Mouse (Mus musculus): ENCODE results near the gene Nop2. TPM values are rescaled to one million over a fixed set of nuclear protein-coding genes. Genes with fewer than 3 reads are reported as not detected.

The Nop2 gene
- polyA plus RNA-seq, 1 experiment from 2014 or later: 52.5 TPM

DNA sequence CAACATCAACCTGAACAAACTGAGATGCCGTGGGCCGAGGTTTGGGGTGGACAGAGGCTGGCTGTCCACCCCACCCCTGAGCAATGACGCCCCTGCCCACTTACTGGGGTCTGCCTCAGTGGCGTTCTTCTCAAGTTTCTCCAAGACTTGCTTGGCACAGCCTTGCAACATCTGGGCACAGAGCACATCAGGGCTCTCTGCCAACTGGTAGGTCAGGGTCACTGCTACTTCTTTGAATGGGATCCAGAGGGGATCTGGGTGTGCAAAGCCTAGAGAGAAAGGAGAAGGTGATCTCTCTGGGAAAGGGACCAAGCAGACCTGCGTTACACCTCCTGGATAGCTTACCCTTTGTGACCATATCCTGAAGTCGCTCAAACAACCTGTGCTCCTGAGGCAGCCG, 41.5 kb downstream of the Nop2 start:
- H3K4me3 ChIP-seq (ENCODE audit: low read length): no peak overlapping the region
- H3K27me3 ChIP-seq (ENCODE audit: control insufficient read depth, insufficient read depth, low read depth, low read length): no peaks in the 10 kb centered on the region
- H3K36me3 ChIP-seq (ENCODE audit: control insufficient read depth, insufficient read depth, low read length): peaks cover 94% of the 10 kb centered on the region
- no peak overlapping the region for H3K4me2 ChIP-seq (ENCODE audit: low read depth, low read length)
- H3K9me3 ChIP-seq (ENCODE audit: control insufficient read depth, low read length): no peaks in the 10 kb centered on the region
- no peak overlapping the region for H3K27ac ChIP-seq (ENCODE audit: low read length)
- no peak overlapping the region for H3K9ac ChIP-seq (ENCODE audit: low read length)
- 83% methylated on average over 7 of the region's 7 CpGs for WGBS
- no peaks in the 10 kb centered on the region for H3K4me1 ChIP-seq (replicated peaks; ENCODE audit: control insufficient read depth, insufficient read depth, low read length)
- ATAC-seq (ENCODE audit: low read depth): no peak

DNA sequence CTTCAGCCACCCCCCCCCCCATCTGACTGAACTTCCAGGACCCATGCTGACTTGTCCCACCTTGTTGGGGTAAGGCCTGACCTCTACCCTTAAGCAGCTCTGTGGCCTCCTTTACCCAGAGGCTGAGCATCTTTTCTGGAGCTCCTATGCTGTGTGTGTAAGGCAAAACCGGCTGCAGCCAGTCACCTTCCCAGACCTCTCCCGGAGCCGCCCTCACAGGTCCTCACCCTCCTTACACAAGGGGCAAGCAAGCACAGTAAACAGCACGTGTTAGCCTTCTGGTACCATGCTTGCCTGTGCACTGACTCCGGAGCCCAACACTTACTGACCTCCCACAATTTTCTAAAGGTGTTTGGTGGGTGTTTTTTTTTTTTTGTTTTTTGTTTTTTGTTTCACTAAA, 43.8 kb downstream of the Nop2 start:
- H3K4me3 ChIP-seq (ENCODE audit: low read length): no peak overlapping the region
- H3K27me3 ChIP-seq (ENCODE audit: control insufficient read depth, insufficient read depth, low read depth, low read length): no peaks in the 10 kb centered on the region

DNA sequence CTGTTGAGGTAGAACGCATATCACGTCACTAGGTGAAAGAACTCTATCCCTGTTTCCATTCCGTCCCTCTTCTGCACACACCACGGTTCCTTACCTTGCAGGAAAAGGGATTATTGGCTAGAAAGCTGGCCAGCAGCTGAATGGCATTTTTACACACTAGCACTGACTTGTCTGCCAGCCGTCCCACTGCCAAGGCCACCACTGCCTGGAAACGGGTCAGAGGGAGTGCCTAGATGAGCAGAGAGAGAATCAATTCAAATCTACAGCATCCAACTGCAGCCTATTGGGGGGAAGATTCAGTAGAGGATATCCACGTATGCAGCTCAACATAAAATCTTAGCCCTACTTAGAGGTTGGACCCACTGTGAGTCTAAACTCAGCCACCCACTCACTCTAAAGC, 47.9 kb downstream of the Nop2 start:
- Histone ChIP-seq H3K36me3 (ENCODE audit: control insufficient read depth, insufficient read depth, low read length) (peaks cover 82% of the 10 kb centered on the region), H3K4me3 (ENCODE audit: low read length) (no peak overlapping the region), H3K4me2 (ENCODE audit: low read depth, low read length) (no peak overlapping the region), H3K4me1 (replicated peaks; ENCODE audit: control insufficient read depth, insufficient read depth, low read length) (no peaks in the 10 kb centered on the region), H3K27ac (ENCODE audit: low read length) (no peak overlapping the region), H3K27me3 (ENCODE audit: control insufficient read depth, insufficient read depth, low read depth, low read length) (no peaks in the 10 kb centered on the region), H3K9me3 (ENCODE audit: control insufficient read depth, low read length) (no peaks in the 10 kb centered on the region), H3K9ac (ENCODE audit: low read length) (no peak overlapping the region)
- 92% methylated on average over 7 of the region's 7 CpGs for WGBS
- no peak for ATAC-seq (ENCODE audit: low read depth)

More for the DNA sequence above, 43.8 kb downstream of the Nop2 start:
- Histone ChIP-seq H3K4me1 (replicated peaks; ENCODE audit: control insufficient read depth, insufficient read depth, low read length) (no peaks in the 10 kb centered on the region), H3K36me3 (ENCODE audit: control insufficient read depth, insufficient read depth, low read length) (peaks cover 90% of the 10 kb centered on the region), H3K9ac (ENCODE audit: low read length) (no peak overlapping the region), H3K4me2 (ENCODE audit: low read depth, low read length) (no peak overlapping the region), H3K27ac (ENCODE audit: low read length) (no peak overlapping the region), H3K9me3 (ENCODE audit: control insufficient read depth, low read length) (no peaks in the 10 kb centered on the region)
- ATAC-seq (ENCODE audit: low read depth): no peak
- 84% methylated on average over 5 of the region's 5 CpGs for WGBS

DNA sequence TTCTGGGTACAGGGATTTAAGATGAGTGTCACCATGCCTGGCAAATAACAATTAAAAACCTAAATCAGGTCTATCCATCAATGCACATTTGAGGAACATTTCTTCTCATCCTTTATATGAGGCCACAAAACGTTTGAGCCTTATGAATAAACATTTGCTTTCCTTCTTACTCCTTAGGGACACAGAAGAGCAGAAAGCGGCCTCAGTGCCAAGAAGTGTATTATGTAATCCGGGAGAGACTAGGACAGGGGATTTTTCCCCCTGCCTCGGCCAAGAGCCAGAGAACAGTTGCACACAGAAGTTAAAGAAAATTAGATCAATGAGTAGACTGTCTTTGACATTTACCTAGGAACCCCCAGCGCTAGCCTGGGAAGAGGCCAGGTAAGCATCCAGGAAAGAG, 50.4 kb downstream of the Nop2 start:
- H3K36me3 ChIP-seq (ENCODE audit: control insufficient read depth, insufficient read depth, low read length): peaks cover 84% of the 10 kb centered on the region
- no peak overlapping the region for H3K27ac ChIP-seq (ENCODE audit: low read length)
- no peak overlapping the region for H3K4me2 ChIP-seq (ENCODE audit: low read depth, low read length)
- ATAC-seq (ENCODE audit: low read depth): no peak
- WGBS: 76% methylated on average over 5 of the region's 5 CpGs
- H3K9ac ChIP-seq (ENCODE audit: low read length): no peak overlapping the region
- H3K27me3 ChIP-seq (ENCODE audit: control insufficient read depth, insufficient read depth, low read depth, low read length): no peaks in the 10 kb centered on the region
- no peaks in the 10 kb centered on the region for H3K4me1 ChIP-seq (replicated peaks; ENCODE audit: control insufficient read depth, insufficient read depth, low read length)
- no peak overlapping the region for H3K4me3 ChIP-seq (ENCODE audit: low read length)
- no peaks in the 10 kb centered on the region for H3K9me3 ChIP-seq (ENCODE audit: control insufficient read depth, low read length)

DNA sequence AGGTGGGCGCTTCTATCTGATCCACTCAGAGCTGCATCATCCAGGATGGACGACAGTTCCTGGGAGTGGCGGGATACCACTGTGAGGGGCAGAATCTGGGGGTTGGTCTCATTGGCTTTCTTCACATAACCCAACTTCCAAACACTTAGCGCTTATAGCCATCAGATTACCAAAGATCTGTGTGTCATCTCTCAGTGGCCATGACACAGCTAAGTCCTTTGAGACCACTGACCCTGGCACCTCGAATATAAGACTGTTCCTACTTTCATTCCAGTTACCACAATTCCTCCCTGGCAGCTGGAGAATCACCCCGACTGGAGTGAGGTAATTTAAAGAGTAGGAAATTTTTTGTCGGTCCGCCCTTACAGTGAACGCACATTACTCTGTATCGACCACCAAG, 54.5 kb downstream of the Nop2 start:
- H3K9ac ChIP-seq (ENCODE audit: low read length): no peak overlapping the region
- H3K27me3 ChIP-seq (ENCODE audit: control insufficient read depth, insufficient read depth, low read depth, low read length): no peaks in the 10 kb centered on the region
- 94% methylated on average over 10 of the region's 10 CpGs for WGBS
- H3K9me3 ChIP-seq (ENCODE audit: control insufficient read depth, low read length): no peaks in the 10 kb centered on the region
- H3K36me3 ChIP-seq (ENCODE audit: control insufficient read depth, insufficient read depth, low read length): peaks cover 57% of the 10 kb centered on the region
- no peak for ATAC-seq (ENCODE audit: low read depth)
- no peak overlapping the region for H3K27ac ChIP-seq (ENCODE audit: low read length)
- H3K4me3 ChIP-seq (ENCODE audit: low read length): no peak overlapping the region
- peaks cover 8% of the 10 kb centered on the region for H3K4me1 ChIP-seq (replicated peaks; ENCODE audit: control insufficient read depth, insufficient read depth, low read length)
- no peak overlapping the region for H3K4me2 ChIP-seq (ENCODE audit: low read depth, low read length)

DNA sequence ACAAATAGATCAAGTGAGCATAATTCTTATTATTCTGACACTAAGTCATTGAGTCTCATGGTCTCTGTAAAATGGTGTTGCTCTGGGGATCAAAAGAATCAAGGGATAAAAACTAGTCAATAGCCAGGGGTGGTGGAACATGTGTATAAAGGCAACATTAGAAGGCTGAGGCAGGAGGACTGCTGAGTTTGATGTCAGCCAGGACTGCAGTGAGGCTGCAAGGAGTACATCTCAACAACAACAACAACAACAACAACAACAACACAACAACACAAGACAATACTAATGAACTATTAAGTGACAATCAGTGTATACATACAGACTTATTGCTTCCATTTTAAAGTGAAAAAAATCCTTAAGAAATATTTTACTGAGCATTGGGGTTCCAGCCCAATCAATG, 59.1 kb downstream of the Nop2 start:
- H3K36me3 ChIP-seq (ENCODE audit: control insufficient read depth, insufficient read depth, low read length): peaks cover 24% of the 10 kb centered on the region
- peak overlapping the region; percentile 81 for H3K9ac ChIP-seq (ENCODE audit: low read length)
- H3K27me3 ChIP-seq (ENCODE audit: control insufficient read depth, insufficient read depth, low read depth, low read length): no peaks in the 10 kb centered on the region
- peak overlapping the region; percentile 74 for H3K4me3 ChIP-seq (ENCODE audit: low read length)
- H3K27ac ChIP-seq (ENCODE audit: low read length): peak overlapping the region; percentile 92
- no peak for ATAC-seq (ENCODE audit: low read depth)
- H3K4me2 ChIP-seq (ENCODE audit: low read depth, low read length): peak overlapping the region; percentile 63
- H3K4me1 ChIP-seq (replicated peaks; ENCODE audit: control insufficient read depth, insufficient read depth, low read length): peaks cover 17% of the 10 kb centered on the region
- no peaks in the 10 kb centered on the region for H3K9me3 ChIP-seq (ENCODE audit: control insufficient read depth, low read length)

DNA sequence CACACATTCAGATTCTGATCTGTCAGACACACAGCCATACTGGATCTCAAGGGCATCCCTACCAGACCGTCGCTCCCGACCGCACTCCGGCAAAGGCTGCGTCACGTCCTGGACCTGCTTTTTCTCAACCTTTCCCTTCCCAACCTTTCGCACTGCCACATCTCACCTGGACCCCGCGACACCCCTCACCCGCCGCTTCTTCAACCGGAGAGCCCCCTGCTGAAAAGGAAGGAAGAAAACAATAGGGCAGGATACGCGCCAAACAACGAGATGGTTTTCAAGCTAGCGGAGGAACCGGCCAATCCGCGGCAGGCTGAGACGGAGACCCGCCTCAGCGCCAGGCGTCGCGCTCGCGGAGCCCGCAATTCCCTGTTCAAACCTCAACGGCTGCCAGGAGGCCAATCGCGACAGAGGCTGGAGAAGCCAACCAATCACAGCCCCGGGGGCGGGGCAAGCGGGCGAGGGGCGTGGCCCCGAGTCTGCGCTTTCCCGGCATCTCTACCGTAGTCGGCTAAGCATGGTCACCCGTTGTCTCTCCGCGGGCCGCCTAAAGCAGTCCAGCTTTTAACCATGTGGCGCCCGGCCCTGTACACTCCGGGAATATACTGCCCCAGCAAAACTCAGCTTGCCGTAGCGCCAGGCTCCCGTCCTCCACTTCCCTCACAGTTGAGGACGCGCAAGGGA, 59.8 kb downstream of the Nop2 start, which contains the start of the genes Ncapd2 and Mrpl51:
TSS of gene Ncapd2 (minus strand) at position 370 of the 684 bp plus-strand sequence.
TSS of gene Mrpl51 (plus strand) at position 470 of the 684 bp plus-strand sequence.
- Histone ChIP-seq H3K4me2 (ENCODE audit: low read depth, low read length) (peak within 1 kb of the TSS; percentile 82), H3K27me3 (ENCODE audit: control insufficient read depth, insufficient read depth, low read depth, low read length) (no peaks in the 10 kb centered on the region), H3K27ac (ENCODE audit: low read length) (peak within 1 kb of the TSS; percentile 100), H3K9me3 (ENCODE audit: control insufficient read depth, low read length) (no peaks in the 10 kb centered on the region), H3K4me1 (replicated peaks; ENCODE audit: control insufficient read depth, insufficient read depth, low read length) (peaks cover 17% of the 10 kb centered on the region), H3K9ac (ENCODE audit: low read length) (peak within 1 kb of the TSS; percentile 81), H3K36me3 (ENCODE audit: control insufficient read depth, insufficient read depth, low read length) (peaks cover 17% of the 10 kb centered on the region), H3K4me3 (ENCODE audit: low read length) (peak within 1 kb of the TSS; percentile 74)
- ATAC-seq (ENCODE audit: low read depth): peak; percentile 97
- under 1% methylated on average over 54 of the region's 54 CpGs for WGBS

DNA sequence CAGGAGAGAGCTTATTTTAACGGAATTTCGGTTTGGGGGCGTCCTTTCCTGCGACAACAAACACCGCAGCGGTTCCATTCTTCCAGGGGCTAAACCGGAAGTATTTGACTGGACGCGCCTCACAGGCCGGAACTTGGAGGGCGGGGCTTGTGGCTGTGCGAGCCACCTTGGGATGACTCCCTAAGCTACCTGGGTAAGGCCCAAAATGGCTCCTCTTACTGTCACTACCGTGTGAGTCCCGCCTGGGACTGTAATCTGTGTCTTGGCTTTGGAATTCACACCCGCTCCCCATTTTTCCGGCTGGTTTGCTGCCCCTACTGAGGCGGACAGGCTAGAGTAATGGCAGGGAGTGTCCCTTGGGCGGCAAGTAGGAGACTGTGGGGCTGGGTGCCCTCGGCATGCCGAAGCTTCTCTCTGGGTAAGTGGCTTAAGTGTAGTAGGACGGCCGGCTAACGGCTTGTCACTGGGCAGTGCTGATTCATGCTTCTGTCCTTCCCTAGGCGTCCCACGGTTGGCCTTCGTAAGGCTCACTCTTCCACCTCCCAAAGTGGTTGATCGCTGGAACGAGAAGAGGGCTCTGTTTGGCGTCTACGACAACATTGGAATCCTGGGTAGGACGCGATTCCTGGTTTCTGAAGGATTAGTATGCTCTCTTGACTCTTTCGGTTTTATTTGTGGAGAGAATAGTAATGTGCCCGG, 60.5 kb downstream of the Nop2 start:
- Histone ChIP-seq H3K36me3 (ENCODE audit: control insufficient read depth, insufficient read depth, low read length) (peaks cover 10% of the 10 kb centered on the region), H3K9ac (ENCODE audit: low read length) (peak overlapping the region; percentile 80), H3K4me1 (replicated peaks; ENCODE audit: control insufficient read depth, insufficient read depth, low read length) (peaks cover 17% of the 10 kb centered on the region), H3K27ac (ENCODE audit: low read length) (peak overlapping the region; percentile 100), H3K4me3 (ENCODE audit: low read length) (peak overlapping the region; percentile 74), H3K4me2 (ENCODE audit: low read depth, low read length) (peak overlapping the region; percentile 82), H3K9me3 (ENCODE audit: control insufficient read depth, low read length) (no peaks in the 10 kb centered on the region), H3K27me3 (ENCODE audit: control insufficient read depth, insufficient read depth, low read depth, low read length) (no peaks in the 10 kb centered on the region)
- ATAC-seq (ENCODE audit: low read depth): peak; percentile 93
- WGBS: under 1% methylated on average over 34 of the region's 34 CpGs

DNA sequence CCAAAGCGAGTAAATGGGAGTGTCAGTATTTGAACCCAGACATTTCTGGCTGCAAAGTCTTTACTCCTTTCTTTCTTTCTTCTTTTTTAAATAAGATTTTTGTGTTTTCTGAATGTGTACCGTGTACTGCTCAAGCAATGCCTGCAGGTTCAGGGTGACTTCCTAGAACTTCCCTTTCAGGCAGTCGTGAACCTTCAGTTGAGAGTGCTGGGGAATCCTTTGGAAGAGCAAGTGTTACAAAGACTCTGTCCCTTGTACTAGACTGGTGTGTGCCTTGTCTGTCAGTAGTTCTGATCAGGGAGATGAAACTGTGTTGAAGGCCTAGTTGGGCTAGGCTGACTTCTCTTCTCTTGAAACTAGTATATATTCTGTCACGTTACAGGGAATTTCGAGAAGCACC, 61.1 kb downstream of the Nop2 start:
- Histone ChIP-seq H3K36me3 (ENCODE audit: control insufficient read depth, insufficient read depth, low read length) (peaks cover 3% of the 10 kb centered on the region; the same call in 1 of the 2 replicates), H3K4me1 (replicated peaks; ENCODE audit: control insufficient read depth, insufficient read depth, low read length) (peaks cover 17% of the 10 kb centered on the region), H3K27ac (ENCODE audit: low read length) (peak overlapping the region; percentile 100), H3K27me3 (ENCODE audit: control insufficient read depth, insufficient read depth, low read depth, low read length) (no peaks in the 10 kb centered on the region), H3K4me3 (ENCODE audit: low read length) (peak overlapping the region; percentile 74), H3K9ac (ENCODE audit: low read length) (peak overlapping the region; percentile 80), H3K4me2 (ENCODE audit: low read depth, low read length) (peak overlapping the region; percentile 82), H3K9me3 (ENCODE audit: control insufficient read depth, low read length) (no peaks in the 10 kb centered on the region)
- 28% methylated on average over 5 of the region's 5 CpGs for WGBS
- no peak for ATAC-seq (ENCODE audit: low read depth)
